Mouse (Mus musculus) lung, postnatal 0 days (tissue): ENCODE results near the gene Agtpbp1.

Experiments
- CTCF ChIP-seq: IDR thresholded peaks from 2 replicates; pipeline ENCODE4 v1.5.1; 2016; ENCODE audit warnings: antibody characterized with exemption, mild to moderate bottlenecking
- EP300 ChIP-seq: IDR thresholded peaks from 2 replicates; pipeline ENCODE4 v1.6.1; 2016; ENCODE audit warnings: antibody characterized with exemption, mild to moderate bottlenecking, control low read depth

DNA sequence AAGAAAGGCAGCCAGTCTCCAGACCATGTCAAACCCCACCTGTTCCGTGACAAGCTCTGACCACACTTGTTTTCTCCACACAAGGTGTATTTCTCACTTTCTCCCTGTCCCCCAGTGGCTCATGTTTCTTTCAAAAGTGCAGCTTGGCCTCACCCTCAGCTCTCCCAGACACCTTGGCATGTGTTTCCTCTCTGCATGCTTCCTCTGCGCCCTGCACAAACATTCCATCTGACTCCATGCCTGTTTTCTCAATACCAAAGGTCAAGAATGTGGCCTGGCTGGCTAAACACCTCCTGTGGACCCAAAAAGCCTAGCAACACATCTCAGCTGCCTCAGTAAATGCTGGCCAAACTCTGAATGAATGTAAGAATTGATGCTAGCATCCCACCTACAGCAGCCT lies 132.0 kb downstream of the Agtpbp1 start:
- no peak for TF ChIP-seq CTCF
- TF ChIP-seq EP300 = peak; percentile 68
